Mouse (Mus musculus): ENCODE measurements around the gene Cd48.

DNA sequence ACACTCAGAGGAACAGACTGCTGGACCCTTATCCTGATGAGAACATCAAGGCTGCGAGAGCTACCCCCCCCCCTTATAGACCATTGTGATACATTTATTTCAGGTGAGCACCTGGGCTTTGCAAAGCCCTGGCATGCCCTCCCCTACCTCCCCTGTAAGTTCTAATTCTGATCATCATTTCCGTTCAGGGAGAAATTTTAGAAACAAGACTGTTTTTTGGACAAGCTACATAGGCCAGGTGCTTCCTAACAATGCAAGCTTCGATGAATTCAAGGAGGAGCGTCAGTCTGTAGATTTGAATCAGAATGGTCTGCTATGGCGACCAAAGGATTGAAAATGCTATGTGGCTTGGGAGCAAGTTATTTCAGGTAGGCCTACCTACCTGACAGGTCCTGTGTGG, 34.1 kb upstream of the Cd48 start:
- TF ChIP-seq GATA1 (IDR thresholded peaks at IDR 0.05; ENCODE audit: borderline replicate concordance, low read length) (no peak), FLI1 (IDR thresholded peaks at IDR 0.05; ENCODE audit: low read length) (no peak)

Data from megakaryocyte, embryonic 14.5 days (primary cell).